Mouse (Mus musculus): Measurements from ENCODE around the gene Grcc10. TPM values are rescaled to one million over a fixed set of nuclear protein-coding genes. Genes with fewer than 3 reads are reported as not detected.

Gene Grcc10
- polyA plus RNA-seq (2012; rRNA removed) (285 and 290 TPM in 2 replicates), polyA plus RNA-seq (2014; fragmentation: Nextera tagmentation; extraction: Ambion mirVana) (438 and 458 TPM in 2 replicates)

- Histone ChIP-seq H3K9ac (ENCODE audit: low read depth, low read length, severe bottlenecking) (peak within 1 kb of the TSS; percentile 78), H3K4me3 (replicated peaks; ENCODE audit: low read length) (peak within 1 kb of the TSS; percentile 60), H3K27ac (replicated peaks; ENCODE audit: low read depth, low read length) (peak within 1 kb of the TSS; percentile 97), H3K4me1 (ENCODE audit: control insufficient read depth, insufficient read depth, low read length) (peaks cover 14% of the 10 kb centered on the region), H3K4me2 (replicated peaks; ENCODE audit: low read depth, low read length, severe bottlenecking) (peak within 1 kb of the TSS; percentile 65), H3K27me3 (ENCODE audit: control insufficient read depth, insufficient read depth, low read length) (no peaks in the 10 kb centered on the region), H3K9me3 (ENCODE audit: control insufficient read depth, low read length) (no peaks in the 10 kb centered on the region), H3K36me3 (ENCODE audit: control insufficient read depth, insufficient read depth, low read length) (peaks cover 31% of the 10 kb centered on the region)
- under 1% methylated on average over 41 of the region's 41 CpGs for WGBS
- TF ChIP-seq POLR2A (IDR thresholded peaks at IDR 0.05; ENCODE audit: borderline replicate concordance, extremely low read depth, insufficient read depth, insufficient read length) = peak; percentile 92; the same call in 1 of the 2 replicates
- DNase-seq (ENCODE audit: low spot score) (peak; percentile 96), ATAC-seq (ENCODE audit: low FRiP score, low read depth) (peak; percentile 86)
These were observed at the start of gene Grcc10 for GRCm38 (mm10) chr6:124740888-124741761. Gene Grcc10, minus strand, starts transcription at chr6:124741374.

DNA sequence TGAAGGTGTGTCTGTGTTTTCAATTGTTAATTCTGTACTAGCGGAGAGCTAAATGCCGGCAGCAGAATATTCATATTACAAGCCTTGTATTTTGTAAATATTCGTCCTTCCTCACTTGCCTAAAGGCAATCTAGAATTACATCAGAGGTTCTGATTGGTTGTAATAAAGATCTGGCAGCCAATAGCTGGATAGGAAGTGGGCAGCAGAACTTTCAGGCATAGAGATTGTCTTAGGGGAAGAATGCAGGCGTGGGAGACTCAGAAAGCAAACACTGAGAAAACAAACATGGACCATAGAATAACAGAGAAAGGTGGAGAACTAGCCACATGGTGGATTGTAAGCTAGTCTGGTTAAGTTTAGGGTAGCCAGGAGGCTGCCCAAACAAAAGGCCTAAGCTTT, 48.9 kb upstream of the Grcc10 start:
- H3K4me2 ChIP-seq (replicated peaks; ENCODE audit: low read depth, low read length, severe bottlenecking) = no peak overlapping the region
- WGBS = 62% methylated on average over 4 of the region's 4 CpGs
- no peak for ATAC-seq (ENCODE audit: low FRiP score, low read depth)
- H3K9me3 ChIP-seq (ENCODE audit: control insufficient read depth, low read length) = no peaks in the 10 kb centered on the region
- no peak for TF ChIP-seq POLR2A (IDR thresholded peaks at IDR 0.05; ENCODE audit: borderline replicate concordance, extremely low read depth, insufficient read depth, insufficient read length)
- H3K27ac ChIP-seq (replicated peaks; ENCODE audit: low read depth, low read length) = no peak overlapping the region
- no peaks in the 10 kb centered on the region for H3K27me3 ChIP-seq (ENCODE audit: control insufficient read depth, insufficient read depth, low read length)
- H3K9ac ChIP-seq (ENCODE audit: low read depth, low read length, severe bottlenecking) = no peak overlapping the region
- H3K36me3 ChIP-seq (ENCODE audit: control insufficient read depth, insufficient read depth, low read length) = no peaks in the 10 kb centered on the region
- no peak overlapping the region for H3K4me3 ChIP-seq (replicated peaks; ENCODE audit: low read length)
- no peak for DNase-seq (ENCODE audit: low spot score)
- no peaks in the 10 kb centered on the region for H3K4me1 ChIP-seq (ENCODE audit: control insufficient read depth, insufficient read depth, low read length)

DNA sequence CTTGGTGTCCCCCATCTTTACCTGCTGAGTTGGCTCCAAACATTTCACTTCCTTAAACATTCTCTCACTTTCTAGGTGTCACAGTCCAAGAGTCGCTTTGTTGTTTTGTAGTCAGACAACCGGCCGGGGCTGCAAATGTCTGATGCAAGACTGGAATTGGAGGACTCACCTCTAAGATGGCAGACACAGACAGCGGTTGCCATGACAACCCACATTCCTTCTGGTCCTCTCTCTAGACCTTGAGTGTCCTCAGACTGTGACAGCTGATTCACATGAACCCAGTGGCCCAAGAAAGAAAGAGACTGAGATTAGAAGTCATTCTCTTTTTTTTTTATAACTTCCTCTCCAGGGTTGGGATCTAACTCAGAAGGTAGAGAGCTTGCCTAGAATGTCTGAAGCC, 48.3 kb upstream of the Grcc10 start:
- no peak overlapping the region for H3K4me2 ChIP-seq (replicated peaks; ENCODE audit: low read depth, low read length, severe bottlenecking)
- DNase-seq (ENCODE audit: low spot score) (no peak), ATAC-seq (ENCODE audit: low FRiP score, low read depth) (no peak)
- no peak overlapping the region for H3K27ac ChIP-seq (replicated peaks; ENCODE audit: low read depth, low read length)
- no peak overlapping the region for H3K9ac ChIP-seq (ENCODE audit: low read depth, low read length, severe bottlenecking)
- H3K27me3 ChIP-seq (ENCODE audit: control insufficient read depth, insufficient read depth, low read length) = no peaks in the 10 kb centered on the region
- H3K9me3 ChIP-seq (ENCODE audit: control insufficient read depth, low read length) = no peaks in the 10 kb centered on the region
- H3K36me3 ChIP-seq (ENCODE audit: control insufficient read depth, insufficient read depth, low read length) = no peaks in the 10 kb centered on the region
- H3K4me3 ChIP-seq (replicated peaks; ENCODE audit: low read length) = no peak overlapping the region
- H3K4me1 ChIP-seq (ENCODE audit: control insufficient read depth, insufficient read depth, low read length) = no peaks in the 10 kb centered on the region
- WGBS = 89% methylated on average over 4 of the region's 4 CpGs
- no peak for TF ChIP-seq POLR2A (IDR thresholded peaks at IDR 0.05; ENCODE audit: borderline replicate concordance, extremely low read depth, insufficient read depth, insufficient read length)

DNA sequence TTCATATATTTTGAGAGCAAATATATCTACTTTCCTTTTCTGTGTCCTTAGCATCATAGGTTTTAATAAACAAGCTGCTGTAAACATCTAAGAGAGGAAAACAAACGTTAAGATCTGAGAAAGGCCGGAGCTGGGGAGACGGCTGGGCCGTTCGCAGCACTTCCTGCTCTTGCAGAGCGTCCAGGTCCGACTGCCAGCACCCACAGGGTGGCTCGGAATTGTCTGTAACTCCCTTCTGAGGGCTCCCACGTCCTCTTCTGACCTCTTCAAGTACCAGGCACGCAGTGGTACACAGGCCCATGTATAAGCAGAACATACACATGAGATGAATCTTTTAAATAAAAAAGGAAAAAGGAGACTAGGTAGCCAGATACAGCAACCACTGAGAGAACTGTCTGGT, 46.5 kb upstream of the Grcc10 start:
- Histone ChIP-seq H3K9me3 (ENCODE audit: control insufficient read depth, low read length) (no peaks in the 10 kb centered on the region), H3K4me3 (replicated peaks; ENCODE audit: low read length) (no peak overlapping the region), H3K27ac (replicated peaks; ENCODE audit: low read depth, low read length) (no peak overlapping the region), H3K4me1 (ENCODE audit: control insufficient read depth, insufficient read depth, low read length) (no peaks in the 10 kb centered on the region), H3K27me3 (ENCODE audit: control insufficient read depth, insufficient read depth, low read length) (no peaks in the 10 kb centered on the region), H3K36me3 (ENCODE audit: control insufficient read depth, insufficient read depth, low read length) (no peaks in the 10 kb centered on the region), H3K9ac (ENCODE audit: low read depth, low read length, severe bottlenecking) (no peak overlapping the region), H3K4me2 (replicated peaks; ENCODE audit: low read depth, low read length, severe bottlenecking) (no peak overlapping the region)
- 73% methylated on average over 10 of the region's 10 CpGs for WGBS
- no peak for TF ChIP-seq POLR2A (IDR thresholded peaks at IDR 0.05; ENCODE audit: borderline replicate concordance, extremely low read depth, insufficient read depth, insufficient read length)
- no peak for ATAC-seq (ENCODE audit: low FRiP score, low read depth)
- DNase-seq (ENCODE audit: low spot score) = no peak

DNA sequence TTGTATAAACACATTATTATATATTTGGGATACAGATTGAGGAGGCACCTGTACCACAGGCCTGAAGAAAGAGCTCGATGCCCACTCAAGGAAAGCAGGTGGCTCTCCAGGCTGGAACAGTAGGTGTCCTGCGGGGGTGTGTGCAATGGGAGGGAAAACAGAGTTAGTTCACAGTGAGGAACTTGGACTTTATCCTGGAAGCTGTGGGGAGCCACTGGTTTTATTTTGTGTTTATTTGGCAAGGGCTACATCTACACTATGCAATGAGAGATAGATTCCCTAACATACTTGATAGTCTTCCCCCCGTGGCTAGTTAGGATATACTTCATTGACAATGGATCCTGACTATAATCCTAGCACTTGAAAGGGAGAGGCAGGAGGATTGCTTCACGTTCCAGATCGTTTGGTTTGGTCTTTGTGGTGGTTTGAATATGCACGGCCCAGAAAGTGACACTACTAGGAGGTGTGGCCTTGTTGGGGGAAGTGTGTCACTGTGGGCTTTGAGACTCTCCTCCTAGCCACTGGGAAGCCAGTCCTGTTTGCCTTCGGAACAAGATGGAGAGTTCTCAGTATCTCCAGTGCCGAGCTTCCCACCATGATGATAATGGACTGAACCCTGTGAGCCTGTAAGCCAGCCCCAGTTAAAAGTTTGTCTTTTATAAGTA, 45.7 kb upstream of the Grcc10 start:
- H3K4me2 ChIP-seq (replicated peaks; ENCODE audit: low read depth, low read length, severe bottlenecking) = no peak overlapping the region
- H3K9me3 ChIP-seq (ENCODE audit: control insufficient read depth, low read length) = no peaks in the 10 kb centered on the region
- no peaks in the 10 kb centered on the region for H3K4me1 ChIP-seq (ENCODE audit: control insufficient read depth, insufficient read depth, low read length)
- ATAC-seq (ENCODE audit: low FRiP score, low read depth) = no peak
- 49% methylated on average over 8 of the region's 8 CpGs for WGBS
- H3K9ac ChIP-seq (ENCODE audit: low read depth, low read length, severe bottlenecking) = no peak overlapping the region
- no peaks in the 10 kb centered on the region for H3K27me3 ChIP-seq (ENCODE audit: control insufficient read depth, insufficient read depth, low read length)
- TF ChIP-seq POLR2A (IDR thresholded peaks at IDR 0.05; ENCODE audit: borderline replicate concordance, extremely low read depth, insufficient read depth, insufficient read length) = no peak
- no peaks in the 10 kb centered on the region for H3K36me3 ChIP-seq (ENCODE audit: control insufficient read depth, insufficient read depth, low read length)
- no peak overlapping the region for H3K4me3 ChIP-seq (replicated peaks; ENCODE audit: low read length)
- DNase-seq (ENCODE audit: low spot score) = no peak
- H3K27ac ChIP-seq (replicated peaks; ENCODE audit: low read depth, low read length) = no peak overlapping the region

Measured in limb, embryonic 14.5 days (tissue).